Mouse (Mus musculus) forebrain, postnatal 0 days (tissue): ENCODE measurements at regions not wholly inside any gene's neighbourhood (a gene's known extent, or its start where the extent isn't known, plus 50 kb on each side); places are given as distances from the start of the nearest gene placed in this dataset.
A peak's percentile ranks its signal among the peaks of the same experiment; 100 is the strongest.
"Not testable (repeated sequence)": the region's sequence is repeated elsewhere in the genome, so short reads cannot be mapped to it uniquely, and the experiment has no call there.

Experiments
- ATAC-seq: fragments of 200-750 bp; cut with Nextera tagmentation; 2 replicates; pipeline ENCODE4 v1.8.0; 2017; ENCODE audit warnings: mild to moderate bottlenecking, moderate library complexity
- DNase-seq: peaks from one replicate; pipeline ENCODE4 v3.0.0-alpha.2; 2015
- H3K27ac ChIP-seq: fragments of 300-500 bp; sonication (generic); 2 replicates; pipeline ENCODE4 v1.5.1; 2014; ENCODE audit warnings: low read depth, mild to moderate bottlenecking, antibody characterized with exemption, low read length, moderate library complexity, mixed read lengths
- H3K27me3 ChIP-seq: fragments of 300-500 bp; sonication (generic); 2 replicates; pipeline ENCODE4 v1.6.1; 2014; ENCODE audit warnings: mild to moderate bottlenecking, low read length, mixed read lengths; ENCODE audit not compliant: insufficient read depth
- H3K36me3 ChIP-seq: fragments of 300-500 bp; sonication (generic); 2 replicates; pipeline ENCODE4 v1.6.1; 2014; ENCODE audit warnings: mild to moderate bottlenecking, moderate library complexity; ENCODE audit not compliant: insufficient read depth
- H3K4me1 ChIP-seq: fragments of 300-500 bp; sonication (generic); 2 replicates; pipeline ENCODE4 v1.6.1; 2014; ENCODE audit warnings: antibody characterized with exemption; ENCODE audit not compliant: insufficient read depth
- H3K4me2 ChIP-seq: fragments of 300-500 bp; sonication (generic); 2 replicates; pipeline ENCODE4 v1.6.1; 2014; ENCODE audit warnings: low read depth, mild to moderate bottlenecking, moderate library complexity
- H3K4me3 ChIP-seq: fragments of 300-500 bp; sonication (generic); 2 replicates; pipeline ENCODE4 v1.5.1; 2014; ENCODE audit warnings: low read depth, low read length, mixed read lengths
- H3K9ac ChIP-seq: fragments of 300-500 bp; sonication (generic); 2 replicates; pipeline ENCODE4 v1.6.1; 2014; ENCODE audit warnings: mild to moderate bottlenecking
- H3K9me3 ChIP-seq: fragments of 300-500 bp; sonication (generic); 2 replicates; pipeline ENCODE4 v1.6.1; 2016; ENCODE audit warnings: low read length
- CTCF ChIP-seq: sonication (generic); IDR thresholded peaks from 2 replicates; pipeline ENCODE4 v1.5.1; 2016; ENCODE audit warnings: antibody characterized with exemption, control low read depth, low read depth
- WGBS: fragments of 180-500 bp; shearing (Covaris S2); extraction: QIAGEN DNeasy Blood & Tissue Kit; methylation state at CpG from one replicate; pipeline ENCODE4 v1.1.7; 2014; 5-methylcytosine and 5-hydroxymethylcytosine counted together

DNA sequence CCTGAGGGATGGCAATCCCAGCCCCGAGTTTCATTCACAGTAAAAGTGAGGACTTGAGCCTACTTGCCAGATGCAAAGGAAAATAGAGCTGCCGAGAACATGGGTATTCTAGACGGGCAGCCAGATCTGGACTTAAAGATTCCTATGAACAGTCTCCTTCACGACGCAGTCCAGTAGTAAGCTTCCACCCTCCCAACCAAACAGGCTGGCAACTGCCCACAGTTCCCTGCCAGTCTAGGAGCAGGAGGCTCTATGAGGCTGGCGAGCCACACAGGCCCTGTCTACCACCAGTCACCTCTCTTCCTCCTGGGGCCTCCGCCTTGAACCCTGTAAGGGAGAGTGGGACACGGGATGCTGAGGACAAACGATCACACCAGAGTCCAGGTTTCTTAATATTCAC is 153.5 kb upstream of the Snrpn start:
- no peaks in the 10 kb centered on the region for H3K36me3 ChIP-seq
- no peaks in the 10 kb centered on the region for H3K27me3 ChIP-seq
- H3K27ac ChIP-seq, result no peak overlapping the region
- no peak for ATAC-seq
- H3K4me3 ChIP-seq, result no peak overlapping the region
- 86% methylated on average over 9 of the region's 9 CpGs for WGBS
- H3K9me3 ChIP-seq, result no peaks in the 10 kb centered on the region
- no peak for DNase-seq
- no peak overlapping the region for H3K9ac ChIP-seq
- no peak overlapping the region for H3K4me2 ChIP-seq
- no peaks in the 10 kb centered on the region for H3K4me1 ChIP-seq
- no peak for TF ChIP-seq CTCF

DNA sequence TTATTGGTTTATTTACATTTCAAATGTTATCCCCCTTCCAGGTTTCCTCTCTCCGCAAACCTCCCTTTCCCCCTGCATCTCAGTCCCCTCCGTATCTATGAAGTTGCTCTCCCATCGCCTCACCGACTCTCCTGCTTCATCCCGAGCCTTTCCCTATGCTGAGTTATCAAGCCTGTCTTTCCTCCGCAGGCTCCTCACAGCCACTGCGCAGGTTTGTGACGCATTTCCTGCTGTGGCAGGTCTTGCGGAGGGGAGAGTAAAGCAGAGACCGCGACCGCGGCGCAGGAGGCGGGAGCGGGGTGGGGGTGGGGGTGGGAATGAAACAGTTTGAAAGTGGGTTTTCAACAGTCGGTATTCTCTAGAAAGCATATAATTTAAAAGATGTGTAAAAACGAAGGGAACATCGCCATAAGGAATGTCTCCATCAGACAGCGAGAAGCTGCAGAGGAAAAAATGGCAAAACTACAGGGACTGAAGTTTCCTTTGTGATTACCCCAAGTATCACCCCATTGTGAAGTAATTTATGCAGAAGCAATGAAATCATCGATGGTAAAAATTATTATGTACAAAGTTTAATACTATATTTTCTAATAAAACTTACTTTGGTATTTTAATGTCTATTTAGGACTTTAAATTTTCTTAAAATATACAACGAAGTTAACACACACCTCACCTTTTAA is 104.3 kb upstream of the Snrpn start:
- Histone ChIP-seq H3K4me2 (peak overlapping the region; percentile 31), H3K4me3 (peak overlapping the region; percentile 36), H3K27ac (0 out of 2 replicates have a peak overlapping the region, but pooled peaks have one; percentile 29), H3K9ac (0 out of 2 replicates have a peak overlapping the region, but pooled peaks have one; percentile 25)
- ATAC-seq (peak; percentile 100), DNase-seq (peak; percentile 79)
- not testable (repeated sequence) for H3K9me3 ChIP-seq, H3K27me3 ChIP-seq, H3K4me1 ChIP-seq, H3K36me3 ChIP-seq
- 21% methylated on average over 22 of the region's 22 CpGs for WGBS

DNA sequence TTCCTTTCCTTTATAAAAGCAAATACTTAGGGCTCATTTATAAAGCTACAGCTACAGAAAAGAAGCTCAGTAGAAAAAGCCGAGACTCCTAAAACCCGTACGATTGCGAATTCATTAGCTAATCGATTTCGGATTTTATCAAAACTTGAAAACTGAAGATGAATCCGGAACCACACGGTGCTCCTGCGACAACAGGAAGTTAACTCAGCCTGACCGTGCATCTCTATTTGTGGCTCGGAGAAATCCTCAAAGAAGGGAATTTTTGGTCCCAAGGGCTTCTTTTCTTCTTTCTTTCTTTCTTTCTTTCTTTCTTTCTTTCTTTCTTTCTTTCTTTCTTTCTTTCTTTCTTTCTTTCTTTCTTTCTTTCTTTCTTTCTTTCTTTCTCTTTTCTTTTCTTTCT is 103.7 kb upstream of the Snrpn start:
- DNase-seq (peak; percentile 73), ATAC-seq (peak; percentile 93)
- not testable (repeated sequence) for H3K36me3 ChIP-seq, H3K4me1 ChIP-seq, H3K27me3 ChIP-seq, H3K27ac ChIP-seq, H3K9me3 ChIP-seq
- H3K4me3 ChIP-seq, result peak overlapping the region; percentile 36
- H3K9ac ChIP-seq, result peak overlapping the region; percentile 42
- H3K4me2 ChIP-seq, result peak overlapping the region; percentile 34
- 40% methylated on average over 11 of the region's 11 CpGs for WGBS

DNA sequence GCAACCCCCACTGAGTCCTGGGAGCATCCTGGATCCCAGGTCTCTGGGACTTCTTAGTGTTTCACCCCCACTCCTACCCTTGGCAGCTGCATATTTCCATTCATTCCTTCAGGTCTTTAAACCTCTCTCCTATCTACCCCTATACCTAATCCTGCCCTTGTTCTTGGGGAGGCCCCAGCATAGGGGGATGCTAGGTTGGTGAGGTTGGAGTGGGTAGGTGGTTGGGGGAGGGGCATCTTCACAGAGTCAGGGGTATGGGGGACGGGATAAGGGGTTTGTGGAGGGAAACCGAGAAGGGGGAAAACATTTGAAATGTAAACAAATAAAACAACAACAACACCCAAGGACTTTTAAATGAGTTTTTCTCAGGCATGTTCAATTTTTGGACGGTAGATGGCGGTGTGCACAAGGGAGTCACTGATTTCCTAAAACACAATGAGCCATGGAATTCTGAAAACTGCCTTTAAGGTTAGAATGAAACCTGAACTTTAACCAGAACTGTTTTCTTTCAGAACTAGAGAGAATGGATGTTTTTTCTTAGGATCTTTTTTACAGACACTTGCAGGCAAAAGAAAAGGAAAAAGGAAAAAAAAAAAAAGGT is 98.7 kb upstream of the Snrpn start:
- TF ChIP-seq CTCF, result peak; percentile 54
- H3K4me3 ChIP-seq, H3K27ac ChIP-seq, H3K9me3 ChIP-seq, H3K9ac ChIP-seq, H3K36me3 ChIP-seq, H3K4me1 ChIP-seq, H3K27me3 ChIP-seq, H3K4me2 ChIP-seq, ATAC-seq: not testable (repeated sequence)
- peak; percentile 2 for DNase-seq
- WGBS, result 9% methylated on average over 4 of the region's 4 CpGs

DNA sequence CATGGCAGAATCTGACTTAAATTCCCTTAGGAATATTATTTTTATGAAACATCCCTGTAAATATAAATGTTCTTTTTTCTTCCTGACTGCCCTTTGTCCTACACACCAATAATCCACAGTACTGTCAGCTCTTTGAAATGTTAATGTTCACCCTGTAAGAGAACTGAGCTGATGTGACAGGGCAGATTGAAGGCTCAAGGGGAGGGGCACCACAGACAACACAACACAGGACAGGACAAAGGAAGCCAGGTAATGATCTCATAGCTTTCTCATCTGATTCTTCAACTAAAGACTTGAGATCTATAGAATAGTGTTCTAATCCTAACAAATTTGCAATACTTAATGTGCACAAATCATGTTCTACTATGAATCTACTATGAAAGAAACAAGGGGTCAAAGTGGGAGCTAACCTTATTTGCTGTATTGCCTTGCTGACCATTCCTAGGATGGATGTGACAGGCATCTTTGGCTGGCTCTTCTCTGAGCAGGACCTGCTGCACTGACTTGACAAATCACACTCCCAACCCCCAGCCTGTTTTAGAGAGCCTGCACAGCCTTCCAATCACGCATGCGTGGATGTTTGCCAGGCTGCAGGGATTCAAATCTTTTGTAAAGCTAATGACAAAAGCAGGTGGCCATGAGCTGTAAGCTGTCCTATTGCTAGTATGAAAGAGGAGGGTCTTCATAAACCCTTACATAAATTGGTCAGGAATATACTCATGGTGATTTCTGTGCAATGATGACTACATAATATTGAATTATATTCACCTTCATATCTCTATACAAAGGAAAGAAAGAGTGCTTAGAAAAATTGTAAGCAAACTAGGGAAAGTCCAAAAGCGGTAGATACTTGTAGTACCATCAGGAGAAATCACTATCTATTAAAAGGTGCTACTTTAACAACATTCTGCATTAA is 76.6 kb upstream of the Snrpn start:
- DNase-seq, result peak; percentile 5
- H3K27me3 ChIP-seq, H3K9ac ChIP-seq, H3K4me3 ChIP-seq, H3K9me3 ChIP-seq, H3K4me1 ChIP-seq, H3K27ac ChIP-seq, ATAC-seq, H3K4me2 ChIP-seq, H3K36me3 ChIP-seq: not testable (repeated sequence)
- WGBS, result 53% methylated on average over 3 of the region's 3 CpGs
